Mouse (Mus musculus) CH12.LX (cell line): ENCODE results near the gene Pld2.

ENCODE experiments used
- E2F4 ChIP-seq: IDR thresholded peaks from 2 replicates; pipeline ENCODE4 v1.6.1; 2011; ENCODE audit warnings: low read depth, low read length, improper control_type of control experiment; ENCODE audit not compliant: insufficient replicate concordance
- JUN ChIP-seq: IDR thresholded peaks from 2 replicates; pipeline ENCODE4 v1.6.1; 2011; ENCODE audit warnings: low read depth, mild to moderate bottlenecking, low read length, improper control_type of control experiment, moderate library complexity; ENCODE audit not compliant: insufficient read depth
- ZNF384 ChIP-seq: IDR thresholded peaks from 2 replicates; pipeline ENCODE4 v1.6.1; 2012; ENCODE audit warnings: low read depth, low read length, improper control_type of control experiment, inconsistent platforms

GRCm38 (mm10) chr11:70571641-70572040, 31.8 kb downstream of the Pld2 start:
- TF ChIP-seq E2F4 (no peak), JUN (no peak), ZNF384 (no peak)
